18 mouse cellular contexts compared by ENCODE assay signal in genomic region chr9:63182306-63182960, GRCm38 (mm10). TPM values are rescaled to one million over a fixed set of nuclear protein-coding genes. Genes with fewer than 3 reads are reported as not detected.
A peak's percentile ranks its signal among the peaks of the same experiment; 100 is the strongest.
DNase-seq lines count a peak whose midpoint lies in the region; ATAC-seq and TF ChIP-seq lines count a peak whose summit lies in the region.
"Had no signal": no experiment of that assay in that cellular context is flagged by ENCODE, and none has a peak within 500 bp of the region (broad histone marks: within the 10 kb centered on the region; RNA-seq: fewer than 3 reads in every experiment).

No protein-coding gene starts in this region.

- H3K4me2 ChIP-seq in heart, postnatal 0 days (ENCODE audit: low read depth, low read length), result no peak overlapping the region
- H3K4me2 ChIP-seq in forebrain, embryonic 11.5 days (ENCODE audit: low read depth, low read length, severe bottlenecking), result peak overlapping the region; percentile 35; the same call in 1 of the 2 replicates
- no peak overlapping the region for H3K4me2 ChIP-seq in limb, embryonic 11.5 days (ENCODE audit: low read depth, severe bottlenecking)
- H3K4me2 ChIP-seq: kidney, embryonic 15.5 days; liver, embryonic 13.5 days had no signal

- intact Hi-C loops in left cerebral cortex, adult 2 months (cut with DNase I), result no loop called here

- no peak for TF ChIP-seq POLR2A in thymus, adult 2 months (IDR thresholded peaks at IDR 0.05; ENCODE audit: control insufficient read depth, extremely low read depth, insufficient read depth, low read length, poor library complexity)

- ATAC-seq in heart, postnatal 0 days (ENCODE audit: insufficient read depth, low read depth), result no peak
- ATAC-seq in forebrain, embryonic 11.5 days (replicated peaks; ENCODE audit: low FRiP score), result peak; percentile 80
- ATAC-seq in limb, embryonic 11.5 days (ENCODE audit: insufficient number of reproducible peaks, low FRiP score, low TSS enrichment, low read depth), result no peak
- no peak for ATAC-seq in cerebellum, adult (ENCODE audit: insufficient number of reproducible peaks, low FRiP score, low TSS enrichment)

- no peak overlapping the region for H3K9ac ChIP-seq in heart, postnatal 0 days (replicated peaks; ENCODE audit: low read depth, low read length)
- H3K9ac ChIP-seq in forebrain, embryonic 11.5 days (ENCODE audit: low read length), result 0 out of 2 replicates have a peak overlapping the region, but pooled peaks have one; percentile 13
- no peak overlapping the region for H3K9ac ChIP-seq in limb, embryonic 11.5 days (ENCODE audit: low read length)
- H3K9ac ChIP-seq: kidney, embryonic 15.5 days; liver, embryonic 13.5 days had no signal

- 37% methylated on average over 14 of the region's 14 CpGs for whole genome bisulfite sequencing in heart, postnatal 0 days
- WGBS in forebrain, embryonic 11.5 days, result 5% methylated on average over 14 of the region's 14 CpGs
- WGBS in limb, embryonic 11.5 days, result 22% methylated on average over 14 of the region's 14 CpGs
- 97% methylated on average over 14 of the region's 14 CpGs for WGBS in thymus, adult 2 months

- H3K9me3 ChIP-seq in heart, postnatal 0 days (replicated peaks; ENCODE audit: control insufficient read depth, low read length), result no peaks in the 10 kb centered on the region
- no peaks in the 10 kb centered on the region for H3K9me3 ChIP-seq in forebrain, embryonic 11.5 days (ENCODE audit: control insufficient read depth, low read length)
- H3K9me3 ChIP-seq in limb, embryonic 11.5 days (ENCODE audit: control insufficient read depth, low read length), result no peaks in the 10 kb centered on the region
- H3K9me3 ChIP-seq: kidney, embryonic 15.5 days; liver, embryonic 13.5 days had no signal

- H3K36me3 ChIP-seq in heart, postnatal 0 days (replicated peaks; ENCODE audit: control insufficient read depth, insufficient read depth, low read length), result peaks cover 6% of the 10 kb centered on the region
- no peaks in the 10 kb centered on the region for H3K36me3 ChIP-seq in forebrain, embryonic 11.5 days (ENCODE audit: control insufficient read depth, insufficient read depth, low read length)
- no peaks in the 10 kb centered on the region for H3K36me3 ChIP-seq in limb, embryonic 11.5 days (ENCODE audit: control insufficient read depth, insufficient read depth, low read length)
- no peaks in the 10 kb centered on the region for H3K36me3 ChIP-seq in thymus, adult 2 months (ENCODE audit: control insufficient read depth, insufficient read depth, low read length)
- H3K36me3 ChIP-seq: liver, embryonic 13.5 days had no signal

- TF ChIP-seq EP300 in heart, postnatal 0 days (IDR thresholded peaks at IDR 0.05; ENCODE audit: low read depth), result no peak

- TF ChIP-seq CTCF in heart, postnatal 0 days (IDR thresholded peaks at IDR 0.05; ENCODE audit: low read depth), result 0 out of 2 replicates have a peak, but pooled peaks have one; percentile 3
- no peak for TF ChIP-seq CTCF in thymus, adult 2 months (IDR thresholded peaks at IDR 0.05; ENCODE audit: borderline replicate concordance, control insufficient read depth, extremely low read depth, insufficient read depth, low read length, poor library complexity)
- TF ChIP-seq CTCF in left cerebral cortex, adult 2 months (IDR thresholded peaks at IDR 0.05), result no peak

- no peaks in the 10 kb centered on the region for H3K4me1 ChIP-seq in heart, postnatal 0 days (ENCODE audit: control insufficient read depth, insufficient read depth)
- H3K4me1 ChIP-seq in forebrain, embryonic 11.5 days (replicated peaks; ENCODE audit: control insufficient read depth, insufficient read depth, low read length), result peaks cover 25% of the 10 kb centered on the region
- peaks cover 29% of the 10 kb centered on the region for H3K4me1 ChIP-seq in limb, embryonic 11.5 days (ENCODE audit: control insufficient read depth, insufficient read depth, low read length)
- H3K4me1 ChIP-seq in thymus, adult 2 months (replicated peaks; ENCODE audit: control insufficient read depth, insufficient read depth, low read length), result no peaks in the 10 kb centered on the region

- no peak for DNase-seq in heart, postnatal 0 days (ENCODE audit: low spot score)
- DNase-seq in heart, adult 8-10 months (ENCODE audit: low spot score), result no peak
- DNase-seq in brain, adult 2 months (ENCODE audit: low read depth, low spot score), result peak; percentile 15
- peak; percentile 84 for DNase-seq in forebrain, embryonic 11.5 days (ENCODE audit: low spot score)
- peak; percentile 43 for DNase-seq in limb, embryonic 11.5 days (ENCODE audit: low spot score)
- no peak for DNase-seq in thymus, adult 2 months
- DNase-seq in left cerebral cortex, adult 2 months (ENCODE audit: extremely low spot score in 1 of 2, low spot score in 2 of 2), result no peak
- DNase-seq: cerebellum, postnatal 25 days; gastrocnemius, postnatal 14 days; heart, postnatal 4 days; liver, embryonic 13.5 days; lung, postnatal 36 days; right cerebral cortex, postnatal 25 days had no signal

- H3K27me3 ChIP-seq in heart, postnatal 0 days (ENCODE audit: control insufficient read depth, insufficient read depth, low read length), result no peaks in the 10 kb centered on the region
- H3K27me3 ChIP-seq in forebrain, embryonic 11.5 days (ENCODE audit: control insufficient read depth, insufficient read depth, low read length), result peaks cover 72% of the 10 kb centered on the region
- H3K27me3 ChIP-seq in limb, embryonic 11.5 days (ENCODE audit: control insufficient read depth, insufficient read depth, low read length), result no peaks in the 10 kb centered on the region
- no peaks in the 10 kb centered on the region for H3K27me3 ChIP-seq in thymus, adult 2 months (ENCODE audit: control insufficient read depth, insufficient read depth, low read length)
- H3K27me3 ChIP-seq: kidney, embryonic 15.5 days; liver, embryonic 13.5 days had no signal

- no peak overlapping the region for H3K4me3 ChIP-seq in heart, postnatal 0 days (ENCODE audit: low read depth, low read length)
- no peak overlapping the region for H3K4me3 ChIP-seq in forebrain, embryonic 11.5 days (ENCODE audit: low read depth, low read length)
- H3K4me3 ChIP-seq in limb, embryonic 11.5 days (ENCODE audit: low read depth, low read length), result no peak overlapping the region
- no peak overlapping the region for H3K4me3 ChIP-seq in thymus, adult 2 months (ENCODE audit: control insufficient read depth, insufficient read depth, low read length)
- no peak overlapping the region for H3K4me3 ChIP-seq in left cerebral cortex, adult 2 months
- H3K4me3 ChIP-seq: kidney, embryonic 15.5 days; liver, embryonic 13.5 days; myocyte had no signal

- no peak overlapping the region for H3K27ac ChIP-seq in heart, postnatal 0 days (ENCODE audit: low read depth)
- peak overlapping the region; percentile 57; the same call in 1 of the 2 replicates for H3K27ac ChIP-seq in forebrain, embryonic 11.5 days (ENCODE audit: low read depth, low read length)
- H3K27ac ChIP-seq in limb, embryonic 11.5 days (replicated peaks; ENCODE audit: low read depth, low read length), result no peak overlapping the region
- no peak overlapping the region for H3K27ac ChIP-seq in thymus, adult 2 months (ENCODE audit: control insufficient read depth, insufficient read depth, low read length)
- H3K27ac ChIP-seq in left cerebral cortex, adult 2 months, result no peak overlapping the region
- H3K27ac ChIP-seq: kidney, embryonic 15.5 days; liver, embryonic 13.5 days had no signal

RNA-seq across cellular contexts. Expression of gene Skor1, which starts 33.7 kb away (rescaled TPM):
- not detected in 2 replicates for total RNA-seq in heart, postnatal 0 days (2014; rRNA removed; ENCODE audit: low replicate concordance)
- polyA plus RNA-seq in heart, postnatal 0 days (2015; fragmentation: Nextera tagmentation; extraction: Ambion mirVana), result not detected in 2 replicates
- under 1 TPM in 3 of 4 experiments, not detected in 1; 0.08 to 0.20 (median 0.12) TPM for total RNA-seq in heart, adult 8-10 months (2022)
- polyA plus RNA-seq in forebrain, embryonic 11.5 days (2014; fragmentation: Nextera tagmentation; extraction: Ambion mirVana), result 0.33 and 0.43 TPM in 2 replicates
- polyA plus RNA-seq in limb, embryonic 11.5 days (2014; fragmentation: Nextera tagmentation; extraction: Ambion mirVana), result 0.12 TPM in 1 of 2 replicates, not detected in the other
- 0.04 and 0.09 TPM in 2 replicates for polyA plus RNA-seq in thymus, adult 2 months (2012; rRNA removed)
- under 1 TPM; 0.28 to 0.29 TPM for total RNA-seq in left cerebral cortex, adult 2 months (2021)
- polyA plus RNA-seq: C2C12; kidney, embryonic 15.5 days; liver, embryonic 13.5 days; stomach, embryonic 14.5 days had no signal

Comparison
In these comparisons a context has a peak if more than half of its experiments do, and no peak if none do; other contexts are left out.
1. DNase-seq: peak in brain, adult 2 months (single experiment), forebrain, embryonic 11.5 days (single experiment) and limb, embryonic 11.5 days (single experiment); none in heart, postnatal 0 days (single experiment), heart, adult 8-10 months (single experiment), thymus, adult 2 months (single experiment) and left cerebral cortex, adult 2 months (0 of 2).